Mouse (Mus musculus) layer of hippocampus, postnatal 10 days (tissue): ENCODE measurements around the gene Bphl. TPM values are rescaled to one million over a fixed set of nuclear protein-coding genes. Genes with fewer than 3 reads are reported as not detected.

ENCODE experiments used
- DNase-seq, 2 experiments: peaks; one replicate each; pipeline ENCODE4 v3.0.0; 2021; ENCODE audit warnings: low spot score in 2 of 2
- total RNA-seq, 2 experiments: library from RNA; stranded (reverse); gene quantifications; 2 replicates each; pipeline ENCODE4 v1.2.3; 2021

The Bphl gene
- total RNA-seq, 2 experiments from 2014 or later, result 34.6 to 35.9 TPM

DNA sequence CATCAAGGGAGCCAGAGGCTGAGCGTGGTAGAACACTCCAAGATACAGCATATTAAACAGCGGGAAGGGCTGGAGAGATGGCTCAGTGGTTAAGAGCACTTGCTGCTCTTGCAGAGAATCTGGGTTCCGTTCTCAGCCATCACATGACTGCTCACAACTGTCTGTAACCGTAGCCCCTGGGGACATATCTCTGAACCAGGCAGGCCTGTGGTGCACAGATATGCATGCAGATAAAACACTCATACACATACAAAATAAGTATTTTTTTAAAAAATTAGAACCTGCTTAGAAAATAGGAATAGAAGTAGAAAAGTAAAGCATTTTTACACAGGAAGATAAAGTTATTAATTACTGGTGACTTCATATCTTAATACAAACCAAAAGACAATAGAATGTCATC, 81.4 kb downstream of the Bphl start:
- no peak for DNase-seq

DNA sequence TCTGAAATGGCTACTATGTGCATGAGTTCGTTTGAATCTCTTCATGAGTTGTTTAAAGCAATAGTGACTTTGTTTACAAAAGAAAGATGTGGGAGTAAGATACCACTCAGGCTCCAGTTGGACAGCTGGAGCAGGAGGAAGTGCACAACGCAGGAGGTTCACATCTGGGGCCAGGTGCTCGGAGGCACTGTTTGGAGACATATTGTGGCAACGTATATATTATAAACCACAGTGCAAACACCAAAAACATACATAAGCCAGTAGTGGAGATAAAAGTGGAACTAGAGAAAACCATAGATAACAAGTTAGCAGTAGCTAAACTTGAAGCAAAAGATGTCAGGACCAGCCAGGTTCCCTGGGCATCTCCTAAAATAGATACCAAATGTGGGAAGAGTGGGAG, 82.0 kb downstream of the Bphl start:
- no peak for DNase-seq

DNA sequence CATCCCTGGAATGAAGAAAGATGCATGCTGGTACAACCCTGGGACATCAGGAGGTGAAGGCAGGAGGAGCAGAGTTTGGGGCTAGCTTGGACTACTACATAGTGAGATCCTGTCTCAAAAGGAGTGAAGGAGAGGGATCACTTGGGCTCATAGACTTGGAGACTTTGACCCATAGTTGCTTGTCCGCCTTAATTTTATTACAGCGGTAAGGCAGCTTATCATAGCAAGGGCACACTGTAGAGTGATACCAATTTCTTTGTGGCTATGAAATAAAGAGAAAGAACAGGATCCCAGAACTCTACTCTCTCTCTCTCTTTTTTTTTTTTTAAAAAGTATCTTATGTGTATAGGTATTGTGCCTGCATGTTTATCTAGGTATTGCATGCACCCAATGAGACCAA, 83.1 kb downstream of the Bphl start:
- DNase-seq, result no peak

Other genes with a start within 250 kb of the Bphl start
- not detected for gene Serpinb6e, start 194.2 kb upstream of the Bphl start, total RNA-seq
- under 1 TPM in 1 of 2 experiments, not detected in 1; 0.85 TPM for gene Serpinb6c, start 131.9 kb upstream of the Bphl start, total RNA-seq
- 1 to 10 TPM; 6.4 to 7.4 TPM for gene Nqo2, start 72.9 kb upstream of the Bphl start, total RNA-seq
- gene Ripk1, start 35.2 kb upstream of the Bphl start, total RNA-seq, result 10 to 100 TPM in 1 of 2 experiments, 1 to 10 TPM in 1; 7.8 to 10.1 TPM
- gene Serpinb6a, start 34.8 kb upstream of the Bphl start, total RNA-seq, result 10 to 100 TPM; 49.6 to 52.9 TPM
- gene Tubb2a, start 40.4 kb downstream of the Bphl start, total RNA-seq, result 1,000 to 10,000 TPM; 2,376 to 2,620 TPM
- gene Tubb2b, start 92.9 kb downstream of the Bphl start, total RNA-seq, result 1,000 to 10,000 TPM; 1,434 to 1,803 TPM
- 10 to 100 TPM; 28.9 to 34.7 TPM for gene Psmg4, start 125.4 kb downstream of the Bphl start, total RNA-seq